Mouse (Mus musculus) C2C12 (cell line): ENCODE results near the gene Ube4b.

Experiments used
- CEBPB ChIP-seq: IDR thresholded peaks from one replicate; pipeline ENCODE4 v1.6.1; 2011; ENCODE audit warnings: low read depth, mild to moderate bottlenecking, control low read depth, moderate library complexity
- CTCF ChIP-seq: IDR thresholded peaks from one replicate; pipeline ENCODE4 v1.5.1; 2011; ENCODE audit not compliant: control insufficient read depth, insufficient read depth, insufficient read length
- MAX ChIP-seq: IDR thresholded peaks from one replicate; pipeline ENCODE4 v1.6.1; 2011; ENCODE audit warnings: mild to moderate bottlenecking, control low read depth
- MYOD1 ChIP-seq: IDR thresholded peaks from one replicate; pipeline ENCODE4 v1.6.1; 2011; ENCODE audit warnings: low read depth; ENCODE audit not compliant: control insufficient read depth, insufficient read length
- MYOG ChIP-seq: IDR thresholded peaks from one replicate; pipeline ENCODE4 v1.6.1; 2011; ENCODE audit not compliant: control insufficient read depth, insufficient read length; ENCODE audit errors: extremely low read depth
- USF1 ChIP-seq: IDR thresholded peaks from one replicate; pipeline ENCODE4 v1.6.1; 2011; ENCODE audit warnings: low read depth, mild to moderate bottlenecking, control low read depth, moderate library complexity

GRCm38 (mm10) chr4:149415651-149416169 is 10.8 kb downstream of the Ube4b start:
- TF ChIP-seq CTCF (no peak), MAX (no peak), USF1 (no peak), CEBPB (no peak), MYOD1 (no peak), MYOG (no peak)
